Mouse (Mus musculus) lung, adult 2 months (tissue): ENCODE measurements around the gene Rapgef5.

Source experiments
- CTCF ChIP-seq: fragments of 200-500 bp; IDR thresholded peaks from 2 replicates; pipeline ENCODE4 v1.5.1; 2011; ENCODE audit warnings: mild to moderate bottlenecking, low read length, control low read depth; ENCODE audit not compliant: insufficient read depth
- POLR2A ChIP-seq: fragments of 200-500 bp; IDR thresholded peaks from 2 replicates; pipeline ENCODE4 v1.6.1; 2011; ENCODE audit warnings: low read depth, mild to moderate bottlenecking, control low read depth, low read length, borderline replicate concordance; ENCODE audit errors: extremely low read depth

DNA sequence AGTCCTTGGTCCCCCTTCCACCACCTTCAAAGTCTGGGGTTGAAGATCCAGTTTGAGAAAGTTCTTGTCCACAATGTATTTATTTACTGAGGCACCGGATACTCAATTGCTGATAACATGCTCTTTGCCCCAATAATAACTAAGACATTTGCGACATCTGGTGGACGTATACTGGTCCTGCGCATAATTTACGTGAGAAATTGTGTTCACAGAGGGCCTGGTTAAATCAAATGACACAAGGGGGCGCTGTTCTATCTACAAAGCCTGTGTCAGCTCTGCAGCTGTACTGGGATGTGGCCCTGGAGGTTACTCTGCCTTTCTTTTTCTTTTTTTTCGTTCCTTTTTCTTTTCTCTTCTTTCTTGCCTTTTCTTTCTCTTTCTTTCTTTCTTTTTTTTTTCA is 248.6 kb downstream of the Rapgef5 start:
- TF ChIP-seq CTCF = peak; percentile 52
- TF ChIP-seq POLR2A = no peak
